In the genomic region with DNA sequence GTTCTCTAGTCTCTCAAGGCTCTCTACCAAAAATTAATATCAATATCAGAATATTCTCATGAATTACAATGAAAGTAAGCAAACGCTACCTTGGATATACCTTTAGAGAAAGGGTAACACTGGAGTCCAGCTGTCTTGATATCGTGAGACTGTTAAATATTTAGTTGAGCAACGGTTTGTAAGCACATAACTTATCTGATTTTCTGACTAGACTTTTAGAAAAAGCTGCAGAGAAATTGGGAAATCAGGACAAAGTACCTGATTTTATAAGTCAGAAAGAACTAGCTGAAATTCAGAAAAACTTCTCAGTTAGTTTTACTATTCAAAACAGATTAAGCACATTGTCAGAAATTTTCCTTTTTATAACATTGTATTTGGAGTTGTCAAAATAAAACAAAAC, we compare ENCODE assay signal across 32 mouse cellular contexts.
"Had no signal": no experiment of that assay in that cellular context is flagged by ENCODE, and none has a peak within 500 bp of the region (broad histone marks: within the 10 kb centered on the region; RNA-seq: fewer than 3 reads in every experiment).

No protein-coding gene starts in this region.

- H3K4me2 ChIP-seq: limb, embryonic 12.5 days; limb, embryonic 13.5 days; limb, embryonic 15.5 days; liver, embryonic 11.5 days; liver, embryonic 13.5 days; liver, embryonic 15.5 days; lung, embryonic 14.5 days; lung, embryonic 15.5 days; midbrain, embryonic 11.5 days; midbrain, embryonic 12.5 days; midbrain, embryonic 13.5 days; midbrain, embryonic 15.5 days; neural tube, embryonic 12.5 days had no signal

- ATAC-seq: lung, postnatal 0 days; midbrain, embryonic 13.5 days; midbrain, embryonic 15.5 days; midbrain, embryonic 16.5 days had no signal

- H3K4me1 ChIP-seq: limb, embryonic 10.5 days; limb, embryonic 12.5 days; limb, embryonic 15.5 days; liver, embryonic 13.5 days; liver, embryonic 15.5 days; megakaryocyte, embryonic 14.5 days; midbrain, embryonic 15.5 days had no signal

- H3K27ac ChIP-seq: left cerebral cortex, adult 2 months; limb, embryonic 10.5 days; limb, embryonic 12.5 days; limb, embryonic 13.5 days; limb, embryonic 15.5 days; liver, embryonic 13.5 days; liver, embryonic 14.5 days; liver, embryonic 15.5 days; lung, embryonic 15.5 days; macrophage; midbrain, embryonic 10.5 days; midbrain, embryonic 12.5 days; midbrain, embryonic 13.5 days; midbrain, embryonic 15.5 days; neural tube, embryonic 12.5 days had no signal

- H3K9ac ChIP-seq: limb, embryonic 12.5 days; limb, embryonic 13.5 days; limb, embryonic 15.5 days; liver, embryonic 13.5 days; liver, embryonic 14.5 days; liver, embryonic 15.5 days; liver, postnatal 0 days; lung, embryonic 14.5 days; lung, embryonic 15.5 days; midbrain, embryonic 12.5 days; midbrain, embryonic 13.5 days; midbrain, embryonic 15.5 days; neural tube, embryonic 12.5 days had no signal

- H3K36me3 ChIP-seq: limb, embryonic 10.5 days; limb, embryonic 12.5 days; limb, embryonic 13.5 days; limb, embryonic 15.5 days; liver, embryonic 13.5 days; liver, embryonic 15.5 days; lung, embryonic 15.5 days; midbrain, embryonic 10.5 days; midbrain, embryonic 12.5 days; midbrain, embryonic 13.5 days; midbrain, embryonic 15.5 days; neural tube, embryonic 12.5 days had no signal

- DNase-seq: left cerebral cortex, postnatal 4 days; liver; liver, embryonic 13.5 days; liver, postnatal 0 days; lung, adult 18-20 months; lung, adult 2 months; lung, embryonic 14.5 days; lung, postnatal 10 days; lung, postnatal 14 days; lung, postnatal 36 days; lung, postnatal 4 days; midbrain, embryonic 14.5 days had no signal

- H3K4me3 ChIP-seq: left cerebral cortex, adult 2 months; limb, embryonic 10.5 days; limb, embryonic 12.5 days; limb, embryonic 13.5 days; limb, embryonic 15.5 days; liver, embryonic 13.5 days; liver, embryonic 15.5 days; lung, embryonic 15.5 days; megakaryocyte, embryonic 14.5 days; midbrain, embryonic 10.5 days; midbrain, embryonic 12.5 days; midbrain, embryonic 13.5 days; midbrain, embryonic 15.5 days; myocyte; neural tube, embryonic 12.5 days had no signal

- H3K27me3 ChIP-seq: limb, embryonic 12.5 days; limb, embryonic 13.5 days; limb, embryonic 15.5 days; liver, embryonic 13.5 days; liver, embryonic 15.5 days; lung, embryonic 15.5 days; megakaryocyte, embryonic 14.5 days; midbrain, embryonic 12.5 days; midbrain, embryonic 13.5 days; midbrain, embryonic 15.5 days; neural tube, embryonic 12.5 days had no signal

- H3K9me3 ChIP-seq: limb, embryonic 10.5 days; limb, embryonic 12.5 days; limb, embryonic 13.5 days; limb, embryonic 15.5 days; liver, embryonic 13.5 days; liver, embryonic 15.5 days; lung, embryonic 15.5 days; megakaryocyte, embryonic 14.5 days; midbrain, embryonic 10.5 days; midbrain, embryonic 12.5 days; midbrain, embryonic 13.5 days; midbrain, embryonic 15.5 days; neural tube, embryonic 12.5 days had no signal
